Mouse (Mus musculus): Measurements from ENCODE around the gene Idnk.

Gene Idnk

GRCm38 (mm10) chr13:58147760-58148159, 9.7 kb upstream of the Idnk start:
- DNase-seq, result no peak

- DNase-seq, result peak; percentile 26
Measured at GRCm38 (mm10) chr13:58148256-58148831, 9.1 kb upstream of the Idnk start.

- no peak for DNase-seq
Measured at GRCm38 (mm10) chr13:58149033-58149558, 8.4 kb upstream of the Idnk start.

GRCm38 (mm10) chr13:58149629-58150028, 7.8 kb upstream of the Idnk start:
- no peak for DNase-seq

GRCm38 (mm10) chr13:58150442-58150841, 7.0 kb upstream of the Idnk start:
- no peak for DNase-seq

GRCm38 (mm10) chr13:58156031-58156430, 1.4 kb upstream of the Idnk start:
- no peak for DNase-seq

GRCm38 (mm10) chr13:58157036-58157435, 413 bp upstream of the Idnk start:
- no peak for DNase-seq

GRCm38 (mm10) chr13:58158099-58158912, 857 bp downstream of the Idnk start:
- DNase-seq, result peak; percentile 73

- no peak for DNase-seq
Measured at GRCm38 (mm10) chr13:58160761-58161160, 3.3 kb downstream of the Idnk start.

GRCm38 (mm10) chr13:58163343-58163742, 5.9 kb downstream of the Idnk start:
- no peak for DNase-seq

GRCm38 (mm10) chr13:58168119-58168518, 10.7 kb downstream of the Idnk start:
- DNase-seq, result no peak

- no peak for DNase-seq
Measured at GRCm38 (mm10) chr13:58176105-58176504, 18.7 kb downstream of the Idnk start.

GRCm38 (mm10) chr13:58177511-58178208, 20.2 kb downstream of the Idnk start:
- DNase-seq, result peak; percentile 100

GRCm38 (mm10) chr13:58181607-58182551, 24.4 kb downstream of the Idnk start:
- DNase-seq, result no peak

GRCm38 (mm10) chr13:58184111-58184510, 26.7 kb downstream of the Idnk start:
- DNase-seq, result no peak

- peak; percentile 31 for DNase-seq
Measured at GRCm38 (mm10) chr13:58186281-58186680, 28.8 kb downstream of the Idnk start.

GRCm38 (mm10) chr13:58187751-58188150, 30.3 kb downstream of the Idnk start:
- DNase-seq, result no peak

GRCm38 (mm10) chr13:58188412-58188811, 31.0 kb downstream of the Idnk start:
- peak; percentile 68 for DNase-seq

- DNase-seq, result peak; percentile 48
Measured at GRCm38 (mm10) chr13:58189473-58189872, 32.0 kb downstream of the Idnk start.

- DNase-seq, result no peak
Measured at GRCm38 (mm10) chr13:58191516-58191915, 34.1 kb downstream of the Idnk start.

GRCm38 (mm10) chr13:58192146-58192545, 34.7 kb downstream of the Idnk start:
- no peak for DNase-seq

GRCm38 (mm10) chr13:58193221-58193620, 35.8 kb downstream of the Idnk start:
- DNase-seq, result no peak

Data from right cerebral cortex, postnatal 25 days (tissue).